Mouse (Mus musculus) heart, embryonic 16.5 days (tissue): Measurements from ENCODE around the gene Lin37. TPM values are rescaled to one million over a fixed set of nuclear protein-coding genes. Genes with fewer than 3 reads are reported as not detected.
A peak's percentile ranks its signal among the peaks of the same experiment; 100 is the strongest.

ENCODE experiments used
- ATAC-seq: fragments of 200-750 bp; cut with Nextera tagmentation; replicated peaks from 2 replicates; pipeline ENCODE4 v1.8.0; 2017; ENCODE audit warnings: moderate number of reproducible peaks; ENCODE audit not compliant: insufficient read depth, low FRiP score; ENCODE audit errors: extremely low read depth
- H3K27ac ChIP-seq: fragments of 300-500 bp; sonication (generic); 2 replicates; pipeline ENCODE4 v1.5.1; 2014; ENCODE audit warnings: mild to moderate bottlenecking, low read length, control low read depth, moderate library complexity
- H3K27me3 ChIP-seq: fragments of 300-500 bp; sonication (generic); 2 replicates; pipeline ENCODE4 v1.6.1; 2014; ENCODE audit warnings: low read length, mixed read lengths; ENCODE audit not compliant: control insufficient read depth, insufficient read depth
- H3K36me3 ChIP-seq: fragments of 300-500 bp; sonication (generic); 2 replicates; pipeline ENCODE4 v1.6.1; 2014; ENCODE audit not compliant: control insufficient read depth, insufficient read depth
- H3K4me1 ChIP-seq: fragments of 300-500 bp; sonication (generic); 2 replicates; pipeline ENCODE4 v1.6.1; 2014; ENCODE audit warnings: low read length, mixed read lengths; ENCODE audit not compliant: control insufficient read depth, insufficient read depth
- H3K4me2 ChIP-seq: fragments of 300-500 bp; sonication (generic); 2 replicates; pipeline ENCODE4 v1.6.1; 2014; ENCODE audit warnings: low read depth, mild to moderate bottlenecking, control low read depth, low read length
- H3K4me3 ChIP-seq: fragments of 300-500 bp; sonication (generic); 2 replicates; pipeline ENCODE4 v1.5.1; 2014; ENCODE audit warnings: mild to moderate bottlenecking, control low read depth, low read length
- H3K9ac ChIP-seq: fragments of 300-500 bp; sonication (generic); 2 replicates; pipeline ENCODE4 v1.6.1; 2014; ENCODE audit warnings: low read length, control low read depth
- H3K9me3 ChIP-seq: fragments of 300-500 bp; sonication (generic); replicated peaks from 2 replicates; pipeline ENCODE4 v1.6.1; 2016; ENCODE audit warnings: low read length; ENCODE audit not compliant: control insufficient read depth
- WGBS: fragments of 180-500 bp; shearing (Covaris S2); extraction: QIAGEN DNeasy Blood & Tissue Kit; methylation state at CpG from one replicate; pipeline ENCODE4 v1.1.7; 2014; 5-methylcytosine and 5-hydroxymethylcytosine counted together
- microRNA-seq: library from miRNA; unstranded; fragments of <30 nt; microRNA quantifications from one replicate; pipeline ENCODE4, GENCODE M21; 2017
- polyA plus RNA-seq: library from polyadenylated mRNA; unstranded; fragments of >200 nt; fragmentation: Nextera tagmentation; extraction: Ambion mirVana; gene quantifications from 2 replicates; pipeline ENCODE4 v1.2.1, GENCODE M21; 2015

Lin37 gene
- polyA plus RNA-seq, 1 experiment from 2014 or later = 40.1 TPM

- Histone ChIP-seq H3K4me2 (no peak overlapping the region), H3K9me3 (no peaks in the 10 kb centered on the region), H3K36me3 (no peaks in the 10 kb centered on the region), H3K27ac (no peak overlapping the region), H3K27me3 (no peaks in the 10 kb centered on the region), H3K4me3 (no peak overlapping the region), H3K9ac (no peak overlapping the region), H3K4me1 (no peaks in the 10 kb centered on the region)
- WGBS = 60% methylated on average over 4 of the region's 4 CpGs
- no peak for ATAC-seq
Observed at GRCm38 (mm10) chr7:30508061-30508460, 51.6 kb downstream of the Lin37 start.

Small RNA genes lying within 50 kb of the gene (microRNA-seq; reads per million reads assigned to microRNA genes)
- 2.6 reads per million, percentile 7 among the genes with 10 or more reads in this experiment for gene Gm38670
- gene Mir3569 = not detected

Other genes starting within 250 kb of the Lin37 start
- gene Syne4, start 245.0 kb downstream of the Lin37 start, polyA plus RNA-seq = 9.2 and 10.0 TPM in 2 replicates
- 3.6 and 7.3 TPM in 2 replicates for gene E130208F15Rik, start 238.1 kb downstream of the Lin37 start, polyA plus RNA-seq
- 12.0 and 17.0 TPM in 2 replicates for gene Sdhaf1, start 235.9 kb downstream of the Lin37 start, polyA plus RNA-seq
- gene Lrfn3, start 197.1 kb downstream of the Lin37 start, polyA plus RNA-seq = 1.2 and 1.4 TPM in 2 replicates
- gene Tyrobp, start 146.1 kb downstream of the Lin37 start, polyA plus RNA-seq = 32.2 and 34.7 TPM in 2 replicates
- 2.2 and 4.6 TPM in 2 replicates for gene Hcst, start 140.0 kb downstream of the Lin37 start, polyA plus RNA-seq
- gene Nfkbid, start 138.1 kb downstream of the Lin37 start, polyA plus RNA-seq = 1.7 and 1.8 TPM in 2 replicates
- 11.1 and 13.5 TPM in 2 replicates for gene Aplp1, start 114.3 kb downstream of the Lin37 start, polyA plus RNA-seq
- 0.15 and 0.20 TPM in 2 replicates for gene Kirrel2, start 102.1 kb downstream of the Lin37 start, polyA plus RNA-seq
- gene Nphs1, start 101.5 kb downstream of the Lin37 start, polyA plus RNA-seq = 0.19 TPM in 1 of 2 replicates, not detected in the other
- gene Prodh2, start 66.2 kb downstream of the Lin37 start, polyA plus RNA-seq = 0.09 TPM in 1 of 2 replicates, not detected in the other
- gene Arhgap33, start 24.8 kb downstream of the Lin37 start, polyA plus RNA-seq = 7.3 and 8.2 TPM in 2 replicates
- 204 and 205 TPM in 2 replicates for gene Hspb6, start 7.7 kb downstream of the Lin37 start, polyA plus RNA-seq
- 6.6 and 8.4 TPM in 2 replicates for gene Proser3, start 7.5 kb downstream of the Lin37 start, polyA plus RNA-seq
- gene U2af1l4, start 3.5 kb upstream of the Lin37 start, polyA plus RNA-seq = 102 and 104 TPM in 2 replicates
- gene Gm49396, start 3.5 kb upstream of the Lin37 start, polyA plus RNA-seq = 11.4 and 12.0 TPM in 2 replicates
- gene Psenen, start 3.8 kb upstream of the Lin37 start, polyA plus RNA-seq = 111 and 123 TPM in 2 replicates
- 3.9 and 5.3 TPM in 2 replicates for gene Igflr1, start 5.6 kb upstream of the Lin37 start, polyA plus RNA-seq
- 4.2 TPM in 2 replicates for gene Kmt2b, start 28.9 kb upstream of the Lin37 start, polyA plus RNA-seq
- gene Zbtb32, start 39.1 kb upstream of the Lin37 start, polyA plus RNA-seq = 0.24 and 0.51 TPM in 2 replicates
- gene Upk1a, start 53.0 kb upstream of the Lin37 start, polyA plus RNA-seq = 0.47 and 0.49 TPM in 2 replicates
- gene Cox6b1, start 66.3 kb upstream of the Lin37 start, polyA plus RNA-seq = 1,996 and 2,229 TPM in 2 replicates
- gene Etv2, start 76.0 kb upstream of the Lin37 start, polyA plus RNA-seq = not detected in 2 replicates
- 84.5 and 85.8 TPM in 2 replicates for gene Rbm42, start 90.5 kb upstream of the Lin37 start, polyA plus RNA-seq
- gene Haus5, start 105.2 kb upstream of the Lin37 start, polyA plus RNA-seq = 32.2 and 32.6 TPM in 2 replicates
- not detected in 2 replicates for gene Pmis2, start 111.8 kb upstream of the Lin37 start, polyA plus RNA-seq
- gene 2200002J24Rik, start 139.1 kb upstream of the Lin37 start, polyA plus RNA-seq = 1.0 and 1.8 TPM in 2 replicates
- 0.37 and 0.39 TPM in 2 replicates for gene Atp4a, start 152.4 kb upstream of the Lin37 start, polyA plus RNA-seq
- 197 and 203 TPM in 2 replicates for gene Tmem147, start 169.7 kb upstream of the Lin37 start, polyA plus RNA-seq
- gene Gapdhs, start 183.8 kb upstream of the Lin37 start, polyA plus RNA-seq = 0.21 and 0.47 TPM in 2 replicates
- gene Sbsn, start 191.6 kb upstream of the Lin37 start, polyA plus RNA-seq = 1.6 and 1.8 TPM in 2 replicates
- 5.2 and 5.9 TPM in 2 replicates for gene Dmkn, start 203.9 kb upstream of the Lin37 start, polyA plus RNA-seq
- 2.0 and 2.7 TPM in 2 replicates for gene Krtdap, start 228.1 kb upstream of the Lin37 start, polyA plus RNA-seq